Mouse (Mus musculus) liver, adult 2 months (tissue): Measurements from ENCODE around the gene Raf1.

Experiments
- CTCF ChIP-seq: fragments of 200-500 bp; IDR thresholded peaks from 2 replicates; pipeline ENCODE4 v1.5.1; 2011; ENCODE audit warnings: low read depth, low read length, control low read depth
- POLR2A ChIP-seq: fragments of 200-500 bp; IDR thresholded peaks from 2 replicates; pipeline ENCODE4 v1.6.1; 2011; ENCODE audit warnings: low read length, control low read depth; ENCODE audit not compliant: insufficient read depth; ENCODE audit errors: extremely low read depth

- no peak for TF ChIP-seq CTCF
- no peak for TF ChIP-seq POLR2A
Observed at GRCm38 (mm10) chr6:115658802-115659201, 17.6 kb downstream of the Raf1 start.
